Comparison of ENCODE assay signal across 8 mouse cellular contexts in genomic region chr11:97404761-97405190, GRCm38 (mm10). TPM values are rescaled to one million over a fixed set of nuclear protein-coding genes. Genes with fewer than 3 reads are reported as not detected.
DNase-seq lines count a peak whose midpoint lies in the region; ATAC-seq and TF ChIP-seq lines count a peak whose summit lies in the region.

No protein-coding gene starts in this region.

- peak overlapping the region; percentile 53; the same call in 1 of the 2 replicates for H3K9ac ChIP-seq in kidney, embryonic 14.5 days (ENCODE audit: low read depth, low read length)
- peak overlapping the region; percentile 75; the same call in 1 of the 2 replicates for H3K9ac ChIP-seq in ES-E14 (ENCODE audit: insufficient read depth, low read depth, low read length, poor library complexity, severe bottlenecking)
- peak overlapping the region; percentile 63 for H3K9ac ChIP-seq in forebrain, embryonic 15.5 days (replicated peaks)
- peak overlapping the region; percentile 61 for H3K9ac ChIP-seq in liver, embryonic 13.5 days
- peak overlapping the region; percentile 56; the same call in 1 of the 2 replicates for H3K9ac ChIP-seq in stomach, embryonic 15.5 days

- H3K36me3 ChIP-seq in kidney, embryonic 14.5 days (ENCODE audit: control insufficient read depth, insufficient read depth, low read length) = no peaks in the 10 kb centered on the region
- H3K36me3 ChIP-seq in ES-E14 (ENCODE audit: control insufficient read depth, insufficient read depth, low read length, poor library complexity, severe bottlenecking) = no peaks in the 10 kb centered on the region
- H3K36me3 ChIP-seq in forebrain, embryonic 15.5 days = no peaks in the 10 kb centered on the region
- H3K36me3 ChIP-seq in liver, embryonic 13.5 days = no peaks in the 10 kb centered on the region
- H3K36me3 ChIP-seq in stomach, embryonic 15.5 days = no peaks in the 10 kb centered on the region

- no peak overlapping the region for H3K27ac ChIP-seq in kidney, embryonic 14.5 days (ENCODE audit: low read depth, low read length)
- no peak overlapping the region for H3K27ac ChIP-seq in ES-E14 (ENCODE audit: insufficient read depth, low read depth, low read length, poor library complexity, severe bottlenecking)
- peak overlapping the region; percentile 31 for H3K27ac ChIP-seq in forebrain, embryonic 15.5 days (replicated peaks)
- H3K27ac ChIP-seq in liver, embryonic 13.5 days = no peak overlapping the region
- H3K27ac ChIP-seq in stomach, embryonic 15.5 days = peak overlapping the region; percentile 40; the same call in 1 of the 2 replicates

- ATAC-seq in kidney, embryonic 14.5 days (ENCODE audit: low FRiP score, low TSS enrichment) = peak; percentile 13
- peak; percentile 26; the same call in 1 of the 2 replicates for ATAC-seq in forebrain, embryonic 15.5 days (replicated peaks)
- no peak; the same call in 1 of the 2 replicates for ATAC-seq in liver, embryonic 13.5 days (ENCODE audit: low read depth)
- ATAC-seq in stomach, embryonic 15.5 days (ENCODE audit: insufficient read depth, low FRiP score, low read depth) = peak; percentile 2; the same call in 1 of the 2 replicates

- in situ Hi-C loops in ES-E14 (cut with MboI; ENCODE audit: low sequenced_read_pairs in 2 of 2, unreplicated experiment in 2 of 2) = no loop called here

- 2% methylated on average over 11 of the region's 11 CpGs for WGBS in kidney, embryonic 14.5 days
- 1% methylated on average over 11 of the region's 11 CpGs for WGBS in forebrain, embryonic 15.5 days
- 6% methylated on average over 11 of the region's 11 CpGs for WGBS in liver, embryonic 13.5 days (ENCODE audit: insufficient replicate concordance)
- 2% methylated on average over 11 of the region's 11 CpGs for WGBS in stomach, embryonic 15.5 days

- H3K4me1 ChIP-seq in kidney, embryonic 14.5 days (ENCODE audit: control insufficient read depth, insufficient read depth, low read length) = peaks cover 28% of the 10 kb centered on the region
- peaks cover 7 to 21% of the 10 kb centered on the region in 2 experiments for H3K4me1 ChIP-seq in ES-E14 (ENCODE audit: control insufficient read depth in 2 of 2, insufficient read depth in 2 of 2, low read length in 2 of 2, poor library complexity in 1 of 2)
- H3K4me1 ChIP-seq in forebrain, embryonic 15.5 days = peaks cover 45% of the 10 kb centered on the region
- H3K4me1 ChIP-seq in liver, embryonic 13.5 days (replicated peaks) = peaks cover 50% of the 10 kb centered on the region
- peaks cover 40% of the 10 kb centered on the region for H3K4me1 ChIP-seq in stomach, embryonic 15.5 days

- peak overlapping the region; percentile 47 for H3K4me3 ChIP-seq in kidney, embryonic 14.5 days (ENCODE audit: low read length)
- H3K4me3 ChIP-seq in ES-E14 (ENCODE audit: insufficient read depth in 1 of 2, low read depth in 1 of 2, low read length in 2 of 2, poor library complexity in 1 of 2, severe bottlenecking in 1 of 2) = peak overlapping the region; percentile 81 to 86
- peak overlapping the region; percentile 65 for H3K4me3 ChIP-seq in forebrain, embryonic 15.5 days
- H3K4me3 ChIP-seq in liver, embryonic 13.5 days (replicated peaks) = peak overlapping the region; percentile 64
- H3K4me3 ChIP-seq in stomach, embryonic 15.5 days (replicated peaks) = peak overlapping the region; percentile 57

- H3K4me2 ChIP-seq in kidney, embryonic 14.5 days (replicated peaks; ENCODE audit: low read depth, low read length) = peak overlapping the region; percentile 97
- H3K4me2 ChIP-seq in forebrain, embryonic 15.5 days (replicated peaks) = peak overlapping the region; percentile 93
- peak overlapping the region; percentile 98 for H3K4me2 ChIP-seq in liver, embryonic 13.5 days
- H3K4me2 ChIP-seq in stomach, embryonic 15.5 days = peak overlapping the region; percentile 100

- no peak for DNase-seq in kidney, postnatal 36 days
- no peak for DNase-seq in ES-E14 (ENCODE audit: low read depth, low spot score)
- no peak for DNase-seq in liver, embryonic 13.5 days
- no peak for DNase-seq in frontal cortex, postnatal 36 days (ENCODE audit: low spot score in 2 of 2)
- DNase-seq in frontal cortex, postnatal 10 days (ENCODE audit: low spot score in 2 of 2) = no peak

- H3K27me3 ChIP-seq in kidney, embryonic 14.5 days (ENCODE audit: control insufficient read depth, insufficient read depth, low read length) = peaks cover 9% of the 10 kb centered on the region
- no peaks in the 10 kb centered on the region; the same call in 1 of the 2 replicates for H3K27me3 ChIP-seq in forebrain, embryonic 15.5 days
- peaks cover 55% of the 10 kb centered on the region for H3K27me3 ChIP-seq in liver, embryonic 13.5 days
- H3K27me3 ChIP-seq in stomach, embryonic 15.5 days (replicated peaks) = peaks cover 3% of the 10 kb centered on the region; the same call in 1 of the 2 replicates

- no peaks in the 10 kb centered on the region for H3K9me3 ChIP-seq in kidney, embryonic 14.5 days (ENCODE audit: control insufficient read depth, low read length)
- no peaks in the 10 kb centered on the region for H3K9me3 ChIP-seq in ES-E14 (ENCODE audit: control insufficient read depth, insufficient read depth, low read depth, low read length)
- H3K9me3 ChIP-seq in forebrain, embryonic 15.5 days = no peaks in the 10 kb centered on the region
- no peaks in the 10 kb centered on the region for H3K9me3 ChIP-seq in liver, embryonic 13.5 days (replicated peaks)
- no peaks in the 10 kb centered on the region for H3K9me3 ChIP-seq in stomach, embryonic 15.5 days

TF ChIP-seq in ES-E14, 5 proteins besides CTCF, POLR2A, EP300 and RAD21:
- TF ChIP-seq HCFC1 (IDR thresholded peaks at IDR 0.05; ENCODE audit: borderline replicate concordance, insufficient read depth, low read length) = no peak

RNA-seq across cellular contexts. Expression of gene Arhgap23, which starts 10.6 kb away (rescaled TPM):
- polyA plus RNA-seq in kidney, embryonic 14.5 days (2014; fragmentation: Nextera tagmentation; extraction: Ambion mirVana) = 5.2 and 7.4 TPM in 2 replicates
- 22.6 and 26.3 TPM in 2 replicates for total RNA-seq in ES-E14 (2012; rRNA removed)
- 7.1 and 8.4 TPM in 2 replicates for polyA plus RNA-seq in forebrain, embryonic 15.5 days (2015; fragmentation: Nextera tagmentation; extraction: Ambion mirVana)
- polyA plus RNA-seq in liver, embryonic 13.5 days (2015; fragmentation: Nextera tagmentation; extraction: Ambion mirVana) = 6.2 and 6.8 TPM in 2 replicates
- polyA plus RNA-seq in stomach, embryonic 15.5 days (2015; fragmentation: Nextera tagmentation; extraction: Ambion mirVana) = 6.1 and 6.2 TPM in 2 replicates

RNA-seq across cellular contexts. Expression of gene Socs7, which starts 42.4 kb away (rescaled TPM):
- 2.5 and 3.7 TPM in 2 replicates for polyA plus RNA-seq in kidney, embryonic 14.5 days (2014; fragmentation: Nextera tagmentation; extraction: Ambion mirVana)
- total RNA-seq in ES-E14 (2012; rRNA removed) = 14.3 and 14.5 TPM in 2 replicates
- polyA plus RNA-seq in forebrain, embryonic 15.5 days (2015; fragmentation: Nextera tagmentation; extraction: Ambion mirVana) = 10.1 and 10.6 TPM in 2 replicates
- polyA plus RNA-seq in liver, embryonic 13.5 days (2015; fragmentation: Nextera tagmentation; extraction: Ambion mirVana) = 1.0 and 1.1 TPM in 2 replicates
- polyA plus RNA-seq in stomach, embryonic 15.5 days (2015; fragmentation: Nextera tagmentation; extraction: Ambion mirVana) = 3.4 and 3.8 TPM in 2 replicates

RNA-seq across cellular contexts. Expression of gene Gpr179, which starts 52.9 kb away (rescaled TPM):
- polyA plus RNA-seq in kidney, embryonic 14.5 days (2014; fragmentation: Nextera tagmentation; extraction: Ambion mirVana) = 0.07 and 0.10 TPM in 2 replicates
- total RNA-seq in ES-E14 (2012; rRNA removed) = 0.31 and 0.53 TPM in 2 replicates
- polyA plus RNA-seq in forebrain, embryonic 15.5 days (2015; fragmentation: Nextera tagmentation; extraction: Ambion mirVana) = 0.18 and 0.33 TPM in 2 replicates
- polyA plus RNA-seq in liver, embryonic 13.5 days (2015; fragmentation: Nextera tagmentation; extraction: Ambion mirVana) = 0.01 TPM in 1 of 2 replicates, not detected in the other
- 0.19 and 0.21 TPM in 2 replicates for polyA plus RNA-seq in stomach, embryonic 15.5 days (2015; fragmentation: Nextera tagmentation; extraction: Ambion mirVana)

Comparison
In these comparisons a context has a peak if more than half of its experiments do, and no peak if none do; other contexts are left out.
1. H3K27ac ChIP-seq: peak in forebrain, embryonic 15.5 days (single experiment) and stomach, embryonic 15.5 days (single experiment); none in kidney, embryonic 14.5 days (single experiment), ES-E14 (single experiment) and liver, embryonic 13.5 days (single experiment).
2. Peak in every context shown above with its lines, with median percentiles within 50 percentile points of each other: H3K4me2 ChIP-seq, H3K4me3 ChIP-seq and H3K9ac ChIP-seq.